Mouse (Mus musculus) midbrain, embryonic 10.5 days (tissue): Measurements from ENCODE around the gene BC005537. TPM values are rescaled to one million over a fixed set of nuclear protein-coding genes. Genes with fewer than 3 reads are reported as not detected.

Experiments
- DNase-seq: peaks from one replicate; pipeline ENCODE4 v3.0.0-alpha.2; 2017; ENCODE audit warnings: low spot score
- H3K27ac ChIP-seq: fragments of 300-500 bp; sonication (generic); replicated peaks from 2 replicates; pipeline ENCODE4 v1.5.1; 2016; ENCODE audit warnings: mild to moderate bottlenecking
- H3K27me3 ChIP-seq: fragments of 300-500 bp; sonication (generic); 2 replicates; pipeline ENCODE4 v1.6.1; 2016; ENCODE audit warnings: low read depth, mild to moderate bottlenecking; ENCODE audit not compliant: poor library complexity, severe bottlenecking
- H3K36me3 ChIP-seq: fragments of 300-500 bp; sonication (generic); 2 replicates; pipeline ENCODE4 v1.6.1; 2016; ENCODE audit warnings: mild to moderate bottlenecking, moderate library complexity
- H3K4me1 ChIP-seq: fragments of 300-500 bp; sonication (generic); 2 replicates; pipeline ENCODE4 v1.6.1; 2016
- H3K4me3 ChIP-seq: fragments of 300-500 bp; sonication (generic); 2 replicates; pipeline ENCODE4 v1.5.1; 2016; ENCODE audit warnings: mild to moderate bottlenecking, moderate library complexity
- H3K9me3 ChIP-seq: fragments of 300-500 bp; sonication (generic); replicated peaks from 2 replicates; pipeline ENCODE4 v1.6.1; 2016; ENCODE audit warnings: mild to moderate bottlenecking
- WGBS: fragments of 180-500 bp; shearing (Covaris S2); methylation state at CpG from one replicate; pipeline ENCODE4 v1.1.7; 2016; 5-methylcytosine and 5-hydroxymethylcytosine counted together
- polyA plus RNA-seq: library from polyadenylated mRNA; unstranded; fragments of >200 nt; fragmentation: Nextera tagmentation; extraction: Ambion mirVana; gene quantifications from 2 replicates; pipeline ENCODE4 v1.2.1, GENCODE M21; 2016

Gene BC005537
- polyA plus RNA-seq, 1 experiment from 2014 or later: 8.3 TPM

GRCm38 (mm10) chr13:24778706-24779380, 22.6 kb upstream of the BC005537 start:
- H3K4me1 ChIP-seq: no peaks in the 10 kb centered on the region
- no peaks in the 10 kb centered on the region for H3K36me3 ChIP-seq
- H3K27ac ChIP-seq: no peak overlapping the region
- DNase-seq: no peak
- H3K27me3 ChIP-seq: no peaks in the 10 kb centered on the region
- WGBS: 85% methylated on average over 8 of the region's 8 CpGs
- H3K9me3 ChIP-seq: no peaks in the 10 kb centered on the region
- H3K4me3 ChIP-seq: no peak overlapping the region

DNA sequence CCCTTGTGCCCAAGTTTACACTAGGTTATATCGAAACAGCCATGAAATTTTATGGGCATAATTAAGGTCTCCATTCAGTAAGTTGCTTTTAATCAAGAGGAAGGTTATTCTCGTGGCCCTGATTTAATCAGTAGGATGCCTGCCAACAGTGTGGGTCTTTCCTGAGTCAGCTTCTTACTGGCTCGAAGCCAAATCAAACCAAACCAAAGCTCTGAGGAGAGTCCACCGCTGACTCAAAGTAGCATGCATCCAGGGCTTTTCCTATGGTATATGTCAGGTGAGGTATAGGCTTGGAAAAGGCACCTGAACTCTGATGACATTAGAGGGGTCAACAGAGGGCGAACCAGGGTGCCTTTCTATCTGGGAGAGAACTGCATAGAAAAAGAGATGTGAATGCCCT, 19.5 kb upstream of the BC005537 start:
- H3K27ac ChIP-seq: no peak overlapping the region
- no peaks in the 10 kb centered on the region for H3K27me3 ChIP-seq
- H3K4me1 ChIP-seq: 0 out of 2 replicates have a peak, but pooled peaks cover 5% of the 10 kb centered on the region
- H3K9me3 ChIP-seq: no peaks in the 10 kb centered on the region
- 88% methylated on average over 5 of the region's 5 CpGs for WGBS
- no peak for DNase-seq
- H3K36me3 ChIP-seq: no peaks in the 10 kb centered on the region
- no peak overlapping the region for H3K4me3 ChIP-seq

DNA sequence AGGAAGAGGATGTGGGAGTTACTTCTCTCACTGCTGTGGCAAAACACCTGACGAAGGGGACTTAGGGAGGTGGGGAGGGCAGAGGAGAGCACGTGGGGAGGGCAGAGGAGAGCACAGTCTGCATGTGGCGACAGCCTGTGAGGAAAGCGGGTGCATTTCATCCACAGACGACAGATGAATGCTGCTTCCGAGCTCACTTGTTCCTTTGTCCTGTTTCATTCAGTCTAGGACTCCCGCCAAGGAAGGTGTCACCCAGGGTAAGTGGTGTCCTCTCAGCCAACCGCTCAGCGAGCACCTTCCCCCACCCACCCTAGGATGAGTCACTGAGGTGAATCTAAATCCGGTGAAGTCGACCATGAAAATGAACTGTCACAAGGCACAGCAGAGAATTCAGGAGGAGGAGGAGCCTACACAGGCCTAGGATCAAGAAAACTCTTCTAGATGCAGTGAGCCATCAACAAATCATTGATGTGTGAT, 15.4 kb upstream of the BC005537 start:
- WGBS: 51% methylated on average over 11 of the region's 11 CpGs
- no peaks in the 10 kb centered on the region for H3K9me3 ChIP-seq
- DNase-seq: no peak

GRCm38 (mm10) chr13:24787477-24787876, 14.0 kb upstream of the BC005537 start:
- no peak overlapping the region for H3K4me3 ChIP-seq
- H3K27me3 ChIP-seq: no peaks in the 10 kb centered on the region
- WGBS: 86% methylated on average over 5 of the region's 5 CpGs
- H3K9me3 ChIP-seq: no peaks in the 10 kb centered on the region
- no peak for DNase-seq
- no peak overlapping the region for H3K27ac ChIP-seq
- 0 out of 2 replicates have a peak, but pooled peaks cover 5% of the 10 kb centered on the region for H3K4me1 ChIP-seq
- no peaks in the 10 kb centered on the region for H3K36me3 ChIP-seq

More for the DNA sequence above, 15.4 kb upstream of the BC005537 start:
- H3K4me3 ChIP-seq: no peak overlapping the region
- H3K36me3 ChIP-seq: no peaks in the 10 kb centered on the region
- H3K27ac ChIP-seq: no peak overlapping the region
- H3K4me1 ChIP-seq: 0 out of 2 replicates have a peak, but pooled peaks cover 5% of the 10 kb centered on the region
- H3K27me3 ChIP-seq: no peaks in the 10 kb centered on the region

DNA sequence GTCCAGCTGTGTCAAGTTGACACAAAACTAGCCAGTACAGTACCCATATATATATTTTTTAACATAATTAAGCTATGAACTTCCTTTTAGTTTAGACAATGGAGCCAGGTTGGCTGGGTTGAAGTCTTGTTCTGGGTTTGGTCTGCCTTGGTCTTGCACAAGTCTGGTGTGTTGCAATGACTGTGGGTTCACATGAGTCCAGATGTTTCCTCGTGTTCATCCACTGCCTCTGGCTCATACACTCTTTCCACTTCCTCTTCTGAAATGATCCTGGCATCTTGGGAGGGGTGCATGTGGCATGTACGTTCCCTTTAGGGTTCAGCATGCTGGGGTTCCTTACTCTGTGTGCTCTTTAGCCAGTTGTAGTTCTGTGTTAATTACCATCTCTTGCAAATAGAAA, 10.1 kb upstream of the BC005537 start:
- Histone ChIP-seq H3K4me1 (0 out of 2 replicates have a peak, but pooled peaks cover under 1% of the 10 kb centered on the region), H3K27me3 (no peaks in the 10 kb centered on the region)
- WGBS: 74% methylated on average over 2 of the region's 2 CpGs

GRCm38 (mm10) chr13:24792411-24793045, 8.9 kb upstream of the BC005537 start:
- no peak overlapping the region for H3K4me3 ChIP-seq
- no peaks in the 10 kb centered on the region for H3K27me3 ChIP-seq
- H3K4me1 ChIP-seq: no peaks in the 10 kb centered on the region
- WGBS: 95% methylated on average over 9 of the region's 9 CpGs
- no peaks in the 10 kb centered on the region for H3K36me3 ChIP-seq
- no peak overlapping the region for H3K27ac ChIP-seq
- no peak for DNase-seq
- no peaks in the 10 kb centered on the region for H3K9me3 ChIP-seq

More for the DNA sequence above, 10.1 kb upstream of the BC005537 start:
- DNase-seq: no peak
- Histone ChIP-seq H3K4me3 (no peak overlapping the region), H3K36me3 (no peaks in the 10 kb centered on the region), H3K9me3 (no peaks in the 10 kb centered on the region), H3K27ac (no peak overlapping the region)

GRCm38 (mm10) chr13:24798686-24799085, 2.8 kb upstream of the BC005537 start:
- Histone ChIP-seq H3K27me3 (no peaks in the 10 kb centered on the region), H3K4me3 (no peak overlapping the region), H3K36me3 (no peaks in the 10 kb centered on the region), H3K4me1 (peaks cover 22% of the 10 kb centered on the region), H3K27ac (no peak overlapping the region), H3K9me3 (no peaks in the 10 kb centered on the region)
- DNase-seq: no peak
- WGBS: over 99% methylated on average over 4 of the region's 4 CpGs

GRCm38 (mm10) chr13:24799378-24799777, 2.1 kb upstream of the BC005537 start:
- Histone ChIP-seq H3K4me1 (peaks cover 29% of the 10 kb centered on the region), H3K27me3 (no peaks in the 10 kb centered on the region), H3K36me3 (no peaks in the 10 kb centered on the region), H3K27ac (0 out of 2 replicates have a peak overlapping the region, but pooled peaks have one; percentile 96), H3K9me3 (no peaks in the 10 kb centered on the region), H3K4me3 (peak overlapping the region; percentile 89)
- no peak for DNase-seq
- WGBS: 72% methylated on average over 5 of the region's 5 CpGs

DNA sequence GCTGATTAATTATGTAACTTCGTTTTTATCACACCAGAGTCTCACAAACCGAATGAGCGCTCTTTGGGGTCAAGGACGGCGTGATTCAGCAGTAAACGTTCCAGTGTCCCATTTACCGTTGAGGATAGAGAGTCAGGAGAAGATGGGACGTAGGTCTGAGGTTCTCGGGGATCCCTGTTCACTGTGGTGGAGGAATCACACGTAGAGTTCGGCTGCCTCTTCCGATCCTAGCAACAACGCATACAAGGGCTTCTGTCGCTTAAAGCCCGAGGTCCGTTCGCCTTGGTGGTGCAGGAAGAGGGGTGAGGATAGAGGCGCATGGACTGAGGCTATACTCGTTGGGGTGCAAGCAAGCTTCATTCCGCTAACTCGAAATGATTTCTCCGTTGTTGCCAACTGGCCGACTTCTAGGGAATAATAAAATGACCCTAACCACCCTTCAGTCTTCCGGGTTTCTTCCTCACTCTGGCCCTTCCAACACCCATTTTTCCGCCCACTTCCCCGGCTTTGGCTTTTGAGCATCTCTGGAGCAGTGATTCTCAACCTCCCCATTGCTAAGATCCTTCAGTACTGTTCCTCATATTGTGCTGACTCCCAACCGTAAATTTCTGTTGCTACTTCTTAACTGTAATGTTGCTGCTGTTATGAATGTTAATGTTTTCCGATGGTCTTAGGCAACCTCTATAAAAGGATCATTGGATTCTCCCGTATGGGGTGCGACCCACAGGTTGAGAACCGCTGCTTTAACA, 1.4 kb upstream of the BC005537 start:
- WGBS: 1% methylated on average over 31 of the region's 31 CpGs
- H3K27me3 ChIP-seq: no peaks in the 10 kb centered on the region
- peak overlapping the region; percentile 89 for H3K4me3 ChIP-seq
- DNase-seq: peak; percentile 48
- peak overlapping the region; percentile 96 for H3K27ac ChIP-seq
- no peaks in the 10 kb centered on the region for H3K9me3 ChIP-seq
- peaks cover 35% of the 10 kb centered on the region for H3K4me1 ChIP-seq
- peaks cover 6% of the 10 kb centered on the region for H3K36me3 ChIP-seq

- Histone ChIP-seq H3K9me3 (no peaks in the 10 kb centered on the region), H3K27me3 (no peaks in the 10 kb centered on the region), H3K36me3 (peaks cover 13% of the 10 kb centered on the region), H3K4me3 (peak overlapping the region; percentile 89), H3K27ac (peak overlapping the region; percentile 96), H3K4me1 (peaks cover 35% of the 10 kb centered on the region)
- WGBS: under 1% methylated on average over 42 of the region's 42 CpGs
- peak; percentile 97 for DNase-seq
These were observed 666 bp upstream of the BC005537 start for GRCm38 (mm10) chr13:24800674-24801307.

DNA sequence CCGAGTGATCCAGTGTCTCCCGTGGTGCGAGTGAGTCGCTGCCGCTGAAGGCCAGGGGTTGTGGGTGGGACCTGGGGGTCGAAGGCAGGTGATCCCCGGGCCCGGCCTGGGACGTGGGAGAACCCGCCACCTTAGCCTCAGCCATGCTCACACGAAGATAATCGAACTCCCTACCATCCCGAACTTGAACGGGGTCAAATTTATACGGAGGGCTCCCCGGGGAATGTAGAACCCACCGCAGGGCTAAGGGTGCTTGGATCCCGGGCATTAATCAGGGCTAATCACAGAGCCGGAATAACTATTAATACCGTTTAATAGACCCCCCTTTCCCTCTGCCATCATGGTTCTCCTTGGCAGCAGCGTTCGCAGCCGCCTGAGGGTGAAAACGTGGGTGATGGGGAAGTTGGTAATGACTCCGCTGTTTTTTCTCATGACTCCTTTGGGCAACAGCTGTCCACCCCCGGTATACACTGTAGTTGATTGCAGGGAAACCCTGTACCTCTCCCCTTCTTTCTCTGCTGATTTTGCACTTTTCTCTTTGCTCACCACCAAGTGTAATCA, 754 bp downstream of the BC005537 start:
- Histone ChIP-seq H3K4me1 (peaks cover 35% of the 10 kb centered on the region), H3K9me3 (no peaks in the 10 kb centered on the region), H3K27me3 (no peaks in the 10 kb centered on the region), H3K36me3 (peaks cover 27% of the 10 kb centered on the region), H3K4me3 (peak overlapping the region; percentile 89), H3K27ac (peak overlapping the region; percentile 96)
- WGBS: under 1% methylated on average over 26 of the region's 26 CpGs
- peak; percentile 36 for DNase-seq

DNA sequence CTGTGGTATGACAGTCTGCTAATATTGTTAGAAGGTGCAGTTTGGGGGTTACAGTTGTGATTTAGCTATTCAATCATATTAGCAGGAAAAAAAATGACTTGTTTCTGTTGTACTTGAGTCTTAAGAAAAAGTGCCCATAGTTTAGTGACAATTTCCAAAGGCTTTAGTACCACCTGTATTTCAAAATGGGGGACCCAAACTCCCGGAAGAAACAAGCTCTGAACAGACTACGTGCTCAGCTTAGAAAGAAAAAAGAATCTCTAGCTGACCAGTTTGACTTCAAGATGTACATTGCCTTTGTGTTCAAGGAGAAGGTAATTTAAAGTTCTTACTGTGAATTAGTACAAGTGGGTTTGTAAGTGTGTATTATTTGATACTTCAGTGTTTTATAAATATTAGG, 1.7 kb downstream of the BC005537 start:
- Histone ChIP-seq H3K27me3 (no peaks in the 10 kb centered on the region), H3K9me3 (no peaks in the 10 kb centered on the region), H3K36me3 (peaks cover 37% of the 10 kb centered on the region), H3K4me3 (peak overlapping the region; percentile 89), H3K4me1 (peaks cover 35% of the 10 kb centered on the region), H3K27ac (no peak overlapping the region)
- DNase-seq: no peak
- 51% methylated on average over 2 of the region's 2 CpGs for WGBS
